Mouse (Mus musculus) kidney, embryonic 14.5 days (tissue): ENCODE results near the gene Nav2. TPM values are rescaled to one million over a fixed set of nuclear protein-coding genes. Genes with fewer than 3 reads are reported as not detected.

Source experiments
- ATAC-seq: fragments of 200-750 bp; cut with Nextera tagmentation; 2 replicates; pipeline ENCODE4 v1.8.0; 2017; ENCODE audit warnings: moderate number of reproducible peaks, mild to moderate bottlenecking, moderate TSS enrichment, moderate library complexity; ENCODE audit not compliant: low FRiP score, low TSS enrichment
- H3K27ac ChIP-seq: fragments of 300-500 bp; sonication (generic); 2 replicates; pipeline ENCODE4 v1.5.1; 2014; ENCODE audit warnings: low read depth, mild to moderate bottlenecking, low read length, moderate library complexity, mixed read lengths
- H3K27me3 ChIP-seq: fragments of 300-500 bp; sonication (generic); 2 replicates; pipeline ENCODE4 v1.6.1; 2014; ENCODE audit warnings: mild to moderate bottlenecking, low read length; ENCODE audit not compliant: control insufficient read depth, insufficient read depth
- H3K36me3 ChIP-seq: fragments of 300-500 bp; sonication (generic); 2 replicates; pipeline ENCODE4 v1.6.1; 2014; ENCODE audit warnings: low read length, mixed read lengths; ENCODE audit not compliant: control insufficient read depth, insufficient read depth
- H3K4me1 ChIP-seq: fragments of 300-500 bp; sonication (generic); 2 replicates; pipeline ENCODE4 v1.6.1; 2014; ENCODE audit warnings: low read length, mixed read lengths; ENCODE audit not compliant: control insufficient read depth, insufficient read depth
- H3K4me2 ChIP-seq: fragments of 300-500 bp; sonication (generic); replicated peaks from 2 replicates; pipeline ENCODE4 v1.6.1; 2014; ENCODE audit warnings: low read depth, mild to moderate bottlenecking, low read length
- H3K4me3 ChIP-seq: fragments of 300-500 bp; sonication (generic); 2 replicates; pipeline ENCODE4 v1.5.1; 2014; ENCODE audit warnings: mild to moderate bottlenecking, low read length
- H3K9ac ChIP-seq: fragments of 300-500 bp; sonication (generic); 2 replicates; pipeline ENCODE4 v1.6.1; 2014; ENCODE audit warnings: low read depth, mild to moderate bottlenecking, low read length, moderate library complexity
- H3K9me3 ChIP-seq: fragments of 300-500 bp; sonication (generic); 2 replicates; pipeline ENCODE4 v1.6.1; 2016; ENCODE audit warnings: low read length; ENCODE audit not compliant: control insufficient read depth
- WGBS: fragments of 180-500 bp; shearing (Covaris S2); extraction: QIAGEN DNeasy Blood & Tissue Kit; methylation state at CpG from one replicate; pipeline ENCODE4 v1.1.7; 2014; 5-methylcytosine and 5-hydroxymethylcytosine counted together
- polyA plus RNA-seq: library from polyadenylated mRNA; unstranded; fragments of >200 nt; fragmentation: Nextera tagmentation; extraction: Ambion mirVana; gene quantifications from 2 replicates; pipeline ENCODE4 v1.2.1, GENCODE M21; 2014

Nav2 gene
- polyA plus RNA-seq, 1 experiment from 2014 or later, result 49.2 TPM

- Histone ChIP-seq H3K36me3 (no peaks in the 10 kb centered on the region), H3K27me3 (no peaks in the 10 kb centered on the region), H3K4me1 (peaks cover 9% of the 10 kb centered on the region; the same call in 1 of the 2 replicates), H3K27ac (no peak overlapping the region), H3K4me2 (no peak overlapping the region), H3K4me3 (no peak overlapping the region), H3K9me3 (no peaks in the 10 kb centered on the region), H3K9ac (no peak overlapping the region)
- WGBS, result 58% methylated on average over 12 of the region's 12 CpGs
- ATAC-seq, result no peak
Measured at GRCm38 (mm10) chr7:48914630-48915506, 6.4 kb downstream of the Nav2 start.

GRCm38 (mm10) chr7:48917463-48917862, 8.9 kb downstream of the Nav2 start:
- Histone ChIP-seq H3K36me3 (no peaks in the 10 kb centered on the region), H3K4me2 (no peak overlapping the region), H3K27ac (no peak overlapping the region), H3K9ac (no peak overlapping the region), H3K4me1 (peaks cover 9% of the 10 kb centered on the region; the same call in 1 of the 2 replicates), H3K4me3 (no peak overlapping the region), H3K27me3 (no peaks in the 10 kb centered on the region), H3K9me3 (no peaks in the 10 kb centered on the region)
- WGBS, result 37% methylated on average over 5 of the region's 5 CpGs
- no peak for ATAC-seq

GRCm38 (mm10) chr7:48917988-48918387, 9.5 kb downstream of the Nav2 start:
- Histone ChIP-seq H3K4me2 (no peak overlapping the region), H3K4me3 (no peak overlapping the region), H3K4me1 (peaks cover 9% of the 10 kb centered on the region), H3K9ac (no peak overlapping the region), H3K36me3 (no peaks in the 10 kb centered on the region), H3K27ac (no peak overlapping the region), H3K27me3 (no peaks in the 10 kb centered on the region), H3K9me3 (no peaks in the 10 kb centered on the region)
- WGBS, result 22% methylated on average over 5 of the region's 5 CpGs
- ATAC-seq, result 0 out of 2 replicates have a peak, but pooled peaks have one; percentile 7

GRCm38 (mm10) chr7:48918389-48918788, 9.9 kb downstream of the Nav2 start:
- Histone ChIP-seq H3K4me2 (no peak overlapping the region), H3K9me3 (no peaks in the 10 kb centered on the region), H3K27ac (no peak overlapping the region), H3K36me3 (no peaks in the 10 kb centered on the region), H3K9ac (no peak overlapping the region), H3K27me3 (no peaks in the 10 kb centered on the region), H3K4me3 (no peak overlapping the region), H3K4me1 (peaks cover 13% of the 10 kb centered on the region)
- ATAC-seq, result no peak
- 37% methylated on average over 11 of the region's 11 CpGs for WGBS

- H3K4me3 ChIP-seq, result no peak overlapping the region
- H3K27me3 ChIP-seq, result no peaks in the 10 kb centered on the region
- ATAC-seq, result peak; percentile 24; the same call in 1 of the 2 replicates
- H3K36me3 ChIP-seq, result no peaks in the 10 kb centered on the region
- no peak overlapping the region for H3K27ac ChIP-seq
- no peak overlapping the region for H3K9ac ChIP-seq
- H3K4me2 ChIP-seq, result no peak overlapping the region
- 17% methylated on average over 10 of the region's 10 CpGs for WGBS
- peaks cover 20% of the 10 kb centered on the region for H3K4me1 ChIP-seq
- H3K9me3 ChIP-seq, result no peaks in the 10 kb centered on the region
Measured at GRCm38 (mm10) chr7:48923620-48924019, 15.1 kb downstream of the Nav2 start.

- H3K4me1 ChIP-seq, result peaks cover 20% of the 10 kb centered on the region
Measured at GRCm38 (mm10) chr7:48925214-48925613, 16.7 kb downstream of the Nav2 start.

GRCm38 (mm10) chr7:48928364-48928763, 19.8 kb downstream of the Nav2 start:
- 2% methylated on average over 3 of the region's 3 CpGs for WGBS
- H3K4me2 ChIP-seq, result no peak overlapping the region
- no peaks in the 10 kb centered on the region for H3K27me3 ChIP-seq
- H3K4me1 ChIP-seq, result peaks cover 16% of the 10 kb centered on the region
- H3K36me3 ChIP-seq, result no peaks in the 10 kb centered on the region
- no peak overlapping the region for H3K27ac ChIP-seq
- no peaks in the 10 kb centered on the region for H3K9me3 ChIP-seq
- H3K4me3 ChIP-seq, result no peak overlapping the region
- H3K9ac ChIP-seq, result no peak overlapping the region
- ATAC-seq, result no peak

More at GRCm38 (mm10) chr7:48925214-48925613, 16.7 kb downstream of the Nav2 start:
- Histone ChIP-seq H3K27me3 (no peaks in the 10 kb centered on the region), H3K36me3 (no peaks in the 10 kb centered on the region), H3K27ac (no peak overlapping the region), H3K4me3 (no peak overlapping the region), H3K9me3 (no peaks in the 10 kb centered on the region), H3K4me2 (no peak overlapping the region), H3K9ac (no peak overlapping the region)
- WGBS, result 73% methylated on average over 3 of the region's 3 CpGs
- no peak for ATAC-seq

- Histone ChIP-seq H3K27me3 (no peaks in the 10 kb centered on the region), H3K9ac (no peak overlapping the region), H3K9me3 (no peaks in the 10 kb centered on the region), H3K36me3 (no peaks in the 10 kb centered on the region), H3K4me2 (no peak overlapping the region), H3K4me3 (no peak overlapping the region), H3K27ac (no peak overlapping the region), H3K4me1 (peaks cover 6% of the 10 kb centered on the region; the same call in 1 of the 2 replicates)
- ATAC-seq, result no peak
- 33% methylated on average over 5 of the region's 5 CpGs for WGBS
Measured at GRCm38 (mm10) chr7:48930399-48930798, 21.9 kb downstream of the Nav2 start.

GRCm38 (mm10) chr7:48932138-48932537, 23.6 kb downstream of the Nav2 start:
- H3K4me1 ChIP-seq, result no peaks in the 10 kb centered on the region
- no peaks in the 10 kb centered on the region for H3K27me3 ChIP-seq
- H3K9ac ChIP-seq, result no peak overlapping the region
- H3K27ac ChIP-seq, result no peak overlapping the region
- no peaks in the 10 kb centered on the region for H3K9me3 ChIP-seq
- no peak for ATAC-seq
- WGBS, result 88% methylated on average over 2 of the region's 2 CpGs
- H3K4me3 ChIP-seq, result no peak overlapping the region
- H3K4me2 ChIP-seq, result no peak overlapping the region
- H3K36me3 ChIP-seq, result no peaks in the 10 kb centered on the region
